Mouse (Mus musculus) G1E (cell line): ENCODE data around the gene Edem1. TPM values are rescaled to one million over a fixed set of nuclear protein-coding genes. Genes with fewer than 3 reads are reported as not detected.

Source experiments
- ATAC-seq: 2 replicates; pipeline ENCODE4 v1.8.0; 2016; ENCODE audit warnings: mild to moderate bottlenecking; ENCODE audit not compliant: insufficient number of reproducible peaks, poor library complexity, low FRiP score, severe bottlenecking; ENCODE audit errors: extremely low read depth
- DNase-seq: peaks from one replicate; pipeline ENCODE4 v3.0.0; 2012; ENCODE audit warnings: low spot score
- H3K27me3 ChIP-seq: 2 replicates; pipeline ENCODE4 v1.6.1; 2012; ENCODE audit warnings: mild to moderate bottlenecking, low read length, inconsistent platforms; ENCODE audit not compliant: insufficient read depth
- H3K36me3 ChIP-seq: replicated peaks from 2 replicates; pipeline ENCODE3; 2012; ENCODE audit warnings: mild to moderate bottlenecking, inconsistent platforms
- H3K4me1 ChIP-seq: 2 replicates; pipeline ENCODE4 v1.6.1; 2012; ENCODE audit warnings: low read depth, low read length, inconsistent platforms, mixed read lengths; ENCODE audit not compliant: insufficient read depth
- H3K4me3 ChIP-seq: 2 replicates; pipeline ENCODE4 v1.5.1; 2012; ENCODE audit warnings: low read depth, mild to moderate bottlenecking, inconsistent platforms, low read length, moderate library complexity, mixed read lengths
- H3K9me3 ChIP-seq: replicated peaks from 2 replicates; pipeline ENCODE4 v1.6.1; 2012; ENCODE audit warnings: inconsistent platforms
- CTCF ChIP-seq: IDR thresholded peaks from 2 replicates; pipeline ENCODE4 v1.5.1; 2012; ENCODE audit warnings: low read depth, low read length, inconsistent platforms, mixed read lengths
- GATA1 ChIP-seq: IDR thresholded peaks from 2 replicates; pipeline ENCODE4 v1.6.1; 2012; ENCODE audit warnings: borderline replicate concordance, low read length, inconsistent platforms, mixed read lengths
- GATA2 ChIP-seq: IDR thresholded peaks from 2 replicates; pipeline ENCODE4 v1.6.1; 2012; ENCODE audit warnings: low read depth, low read length, inconsistent platforms, borderline replicate concordance
- POLR2AphosphoS5 ChIP-seq: IDR thresholded peaks from 2 replicates; pipeline ENCODE4 v1.6.1; 2012; ENCODE audit warnings: low read depth, low read length, inconsistent platforms; ENCODE audit not compliant: insufficient replicate concordance
- TAL1 ChIP-seq: conservative IDR thresholded peaks from 2 replicates; pipeline ENCODE4 v1.6.1; 2012; ENCODE audit warnings: low read depth, low read length, inconsistent platforms, mixed read lengths
- polyA plus RNA-seq: library from polyadenylated mRNA; stranded (reverse); fragments of >175 nt; gene quantifications from 2 replicates; pipeline ENCODE4 v1.2.3, GENCODE M21; 2012
- total RNA-seq, 2 experiments: library from RNA; stranded (forward) in 1 of 2; stranded (reverse) in 1 of 2; fragments of 200-1000 nt in 1 of 2; fragments of >200 nt in 1 of 2; fragmentation: Nextera tagmentation in 1 of 2; gene quantifications; 2 replicates each; pipeline ENCODE4 v1.2.3; 2014 to 2017

The Edem1 gene
- total and polyA plus RNA-seq, 3 experiments: 9.6 to 79.5 (median 66.1) TPM

GRCm38 (mm10) chr6:108881074-108881473, 52.6 kb downstream of the Edem1 start:
- TF ChIP-seq CTCF: no peak
- TF ChIP-seq TAL1: no peak
- no peak for TF ChIP-seq GATA1
- TF ChIP-seq POLR2AphosphoS5: no peak
- no peak for TF ChIP-seq GATA2
- ATAC-seq (no peak), DNase-seq (no peak)
- peaks cover 4% of the 10 kb centered on the region for H3K9me3 ChIP-seq
- no peaks in the 10 kb centered on the region for H3K36me3 ChIP-seq
- no peaks in the 10 kb centered on the region for H3K4me1 ChIP-seq
- H3K27me3 ChIP-seq: peaks cover 4% of the 10 kb centered on the region; the same call in 1 of the 2 replicates
- H3K4me3 ChIP-seq: no peak overlapping the region

- Histone ChIP-seq H3K36me3 (no peaks in the 10 kb centered on the region), H3K27me3 (peaks cover 3% of the 10 kb centered on the region; the same call in 1 of the 2 replicates), H3K9me3 (peaks cover 4% of the 10 kb centered on the region), H3K4me3 (no peak overlapping the region), H3K4me1 (no peaks in the 10 kb centered on the region)
- DNase-seq: no peak
- ATAC-seq: no peak
- TF ChIP-seq CTCF: no peak
- no peak for TF ChIP-seq GATA1
- no peak for TF ChIP-seq TAL1
- TF ChIP-seq GATA2: no peak
- no peak for TF ChIP-seq POLR2AphosphoS5
Measured at GRCm38 (mm10) chr6:108883826-108884225, 55.4 kb downstream of the Edem1 start.

- H3K4me3 ChIP-seq: no peak overlapping the region
- no peak for ATAC-seq
- TF ChIP-seq TAL1 (no peak), CTCF (no peak), GATA1 (no peak), POLR2AphosphoS5 (no peak), GATA2 (no peak)
- H3K36me3 ChIP-seq: no peaks in the 10 kb centered on the region
- no peak for DNase-seq
- H3K9me3 ChIP-seq: peaks cover 4% of the 10 kb centered on the region
- peaks cover 3% of the 10 kb centered on the region; the same call in 1 of the 2 replicates for H3K27me3 ChIP-seq
- H3K4me1 ChIP-seq: no peaks in the 10 kb centered on the region
Measured at GRCm38 (mm10) chr6:108884603-108885002, 56.2 kb downstream of the Edem1 start.

GRCm38 (mm10) chr6:108886346-108886745, 57.9 kb downstream of the Edem1 start:
- peaks cover under 1% of the 10 kb centered on the region; the same call in 1 of the 2 replicates for H3K9me3 ChIP-seq
- H3K27me3 ChIP-seq: peaks cover 3% of the 10 kb centered on the region; the same call in 1 of the 2 replicates
- H3K4me1 ChIP-seq: no peaks in the 10 kb centered on the region
- DNase-seq (no peak), ATAC-seq (no peak)
- TF ChIP-seq TAL1: no peak
- TF ChIP-seq GATA2: no peak
- TF ChIP-seq POLR2AphosphoS5: no peak
- no peak for TF ChIP-seq GATA1
- no peak for TF ChIP-seq CTCF
- H3K4me3 ChIP-seq: no peak overlapping the region
- H3K36me3 ChIP-seq: no peaks in the 10 kb centered on the region

- Histone ChIP-seq H3K4me1 (no peaks in the 10 kb centered on the region), H3K27me3 (no peaks in the 10 kb centered on the region), H3K36me3 (no peaks in the 10 kb centered on the region), H3K9me3 (no peaks in the 10 kb centered on the region), H3K4me3 (no peak overlapping the region)
- TF ChIP-seq POLR2AphosphoS5 (no peak), TAL1 (no peak), GATA1 (no peak), GATA2 (no peak), CTCF (no peak)
- no peak for ATAC-seq
- no peak for DNase-seq
Measured at GRCm38 (mm10) chr6:108892589-108892988, 64.1 kb downstream of the Edem1 start.

- DNase-seq (no peak), ATAC-seq (no peak)
- no peaks in the 10 kb centered on the region for H3K36me3 ChIP-seq
- no peaks in the 10 kb centered on the region for H3K9me3 ChIP-seq
- TF ChIP-seq TAL1 (no peak), POLR2AphosphoS5 (no peak), GATA1 (no peak), GATA2 (no peak), CTCF (no peak)
- H3K4me3 ChIP-seq: no peak overlapping the region
- H3K4me1 ChIP-seq: no peaks in the 10 kb centered on the region
- H3K27me3 ChIP-seq: no peaks in the 10 kb centered on the region
Measured at GRCm38 (mm10) chr6:108895129-108895528, 66.7 kb downstream of the Edem1 start.

GRCm38 (mm10) chr6:108895976-108896375, 67.5 kb downstream of the Edem1 start:
- TF ChIP-seq CTCF: no peak
- TF ChIP-seq TAL1: no peak
- DNase-seq: no peak
- no peaks in the 10 kb centered on the region for H3K4me1 ChIP-seq
- H3K36me3 ChIP-seq: no peaks in the 10 kb centered on the region
- ATAC-seq: no peak
- H3K4me3 ChIP-seq: no peak overlapping the region
- H3K27me3 ChIP-seq: no peaks in the 10 kb centered on the region
- H3K9me3 ChIP-seq: no peaks in the 10 kb centered on the region
